ENCODE assay signal across 8 mouse cellular contexts in the genomic region with DNA sequence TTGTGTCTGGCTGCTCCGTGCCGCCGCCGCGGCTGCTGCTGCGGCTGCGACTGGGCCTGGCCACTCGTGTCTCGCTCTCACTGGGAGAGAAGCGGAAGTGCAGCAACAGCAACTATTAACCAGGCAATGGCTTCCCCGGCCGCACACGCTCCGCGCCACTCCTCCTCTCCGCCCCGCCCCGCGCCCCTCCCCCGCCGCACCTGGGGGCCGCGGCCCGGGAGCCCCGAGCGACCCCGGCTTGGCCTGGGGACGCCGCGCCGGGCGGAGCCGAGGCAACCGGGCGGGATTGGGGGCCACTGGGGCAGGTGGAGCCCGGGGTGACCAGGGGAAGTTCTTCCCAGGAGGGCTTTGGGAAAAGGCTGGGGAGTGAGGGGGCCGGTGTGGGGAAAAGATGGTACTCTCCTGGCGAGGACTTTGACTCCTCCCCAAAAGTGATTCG. TPM values are rescaled to one million over a fixed set of nuclear protein-coding genes. Genes with fewer than 3 reads are reported as not detected.
DNase-seq lines count a peak whose midpoint lies in the region; ATAC-seq and TF ChIP-seq lines count a peak whose summit lies in the region.

A gene (minus strand): TSS at position 167 of the 439 bp plus-strand sequence.

- peak within 1 kb of the TSS; percentile 98 for H3K9ac ChIP-seq in forebrain, embryonic 13.5 days
- peak within 1 kb of the TSS; percentile 96 for H3K9ac ChIP-seq in heart, postnatal 0 days (replicated peaks; ENCODE audit: low read depth, low read length)
- peak within 1 kb of the TSS; percentile 88 for H3K9ac ChIP-seq in liver, postnatal 0 days (replicated peaks)
- peak within 1 kb of the TSS; percentile 98 for H3K9ac ChIP-seq in neural tube, embryonic 13.5 days

- H3K4me1 ChIP-seq in brown adipose tissue, adult 24 weeks (ENCODE audit: control insufficient read depth, insufficient read depth, insufficient read length, low read length): no peaks in the 10 kb centered on the region
- H3K4me1 ChIP-seq in forebrain, embryonic 13.5 days: peaks cover 30% of the 10 kb centered on the region
- peaks cover 6% of the 10 kb centered on the region for H3K4me1 ChIP-seq in heart, postnatal 0 days (ENCODE audit: control insufficient read depth, insufficient read depth)
- H3K4me1 ChIP-seq in liver, postnatal 0 days (ENCODE audit: insufficient read depth): peaks cover 10% of the 10 kb centered on the region
- H3K4me1 ChIP-seq in neural tube, embryonic 13.5 days (replicated peaks): peaks cover 38% of the 10 kb centered on the region

- peak; percentile 94 for ATAC-seq in forebrain, embryonic 13.5 days
- ATAC-seq in heart, postnatal 0 days (ENCODE audit: insufficient read depth, low read depth): peak; percentile 86
- peak; percentile 89 for ATAC-seq in liver, postnatal 0 days
- peak; percentile 95 for ATAC-seq in neural tube, embryonic 13.5 days (ENCODE audit: low read depth)

- TF ChIP-seq CTCF in heart, postnatal 0 days (IDR thresholded peaks at IDR 0.05; ENCODE audit: low read depth): no peak
- TF ChIP-seq CTCF in liver, postnatal 0 days (IDR thresholded peaks at IDR 0.05; ENCODE audit: low read depth): no peak

- H3K36me3 ChIP-seq in forebrain, embryonic 13.5 days (ENCODE audit: poor library complexity, severe bottlenecking): no peaks in the 10 kb centered on the region
- no peaks in the 10 kb centered on the region; the same call in 1 of the 2 replicates for H3K36me3 ChIP-seq in heart, postnatal 0 days (replicated peaks; ENCODE audit: control insufficient read depth, insufficient read depth, low read length)
- no peaks in the 10 kb centered on the region for H3K36me3 ChIP-seq in liver, postnatal 0 days (replicated peaks; ENCODE audit: insufficient read depth, low read length)
- no peaks in the 10 kb centered on the region for H3K36me3 ChIP-seq in neural tube, embryonic 13.5 days

- no peaks in the 10 kb centered on the region for H3K27me3 ChIP-seq in forebrain, embryonic 13.5 days
- no peaks in the 10 kb centered on the region for H3K27me3 ChIP-seq in heart, postnatal 0 days (ENCODE audit: control insufficient read depth, insufficient read depth, low read length)
- no peaks in the 10 kb centered on the region for H3K27me3 ChIP-seq in liver, postnatal 0 days (ENCODE audit: insufficient read depth, low read length)
- H3K27me3 ChIP-seq in neural tube, embryonic 13.5 days: no peaks in the 10 kb centered on the region

- 0% methylated on average over 31 of the region's 39 CpGs for WGBS in forebrain, embryonic 13.5 days
- under 1% methylated on average over 27 of the region's 39 CpGs for WGBS in heart, postnatal 0 days
- WGBS in liver, postnatal 0 days (ENCODE audit: insufficient replicate concordance): 1% methylated on average over 24 of the region's 39 CpGs
- under 1% methylated on average over 38 of the region's 39 CpGs for WGBS in neural tube, embryonic 13.5 days

- peak within 1 kb of the TSS; percentile 98 for H3K4me3 ChIP-seq in brown adipose tissue, adult 24 weeks (ENCODE audit: insufficient read depth, low read depth, low read length)
- H3K4me3 ChIP-seq in forebrain, embryonic 13.5 days: peak within 1 kb of the TSS; percentile 91
- H3K4me3 ChIP-seq in heart, postnatal 0 days (ENCODE audit: low read depth, low read length): peak within 1 kb of the TSS; percentile 85
- peak within 1 kb of the TSS; percentile 72 for H3K4me3 ChIP-seq in liver, postnatal 0 days (ENCODE audit: low read depth, low read length)
- peak within 1 kb of the TSS; percentile 89 for H3K4me3 ChIP-seq in neural tube, embryonic 13.5 days

- peak within 1 kb of the TSS; percentile 73 for H3K4me2 ChIP-seq in forebrain, embryonic 13.5 days
- H3K4me2 ChIP-seq in heart, postnatal 0 days (ENCODE audit: low read depth, low read length): peak within 1 kb of the TSS; percentile 97
- peak within 1 kb of the TSS; percentile 94 for H3K4me2 ChIP-seq in liver, postnatal 0 days (ENCODE audit: low read depth, low read length)
- peak within 1 kb of the TSS; percentile 74 for H3K4me2 ChIP-seq in neural tube, embryonic 13.5 days

- H3K9me3 ChIP-seq in forebrain, embryonic 13.5 days (replicated peaks): no peaks in the 10 kb centered on the region
- H3K9me3 ChIP-seq in heart, postnatal 0 days (replicated peaks; ENCODE audit: control insufficient read depth, low read length): no peaks in the 10 kb centered on the region
- H3K9me3 ChIP-seq in liver, postnatal 0 days (ENCODE audit: low read length): no peaks in the 10 kb centered on the region
- no peaks in the 10 kb centered on the region for H3K9me3 ChIP-seq in neural tube, embryonic 13.5 days

- TF ChIP-seq EP300 in heart, postnatal 0 days (IDR thresholded peaks at IDR 0.05; ENCODE audit: low read depth): no peak
- no peak for TF ChIP-seq EP300 in liver, postnatal 0 days (IDR thresholded peaks at IDR 0.05; ENCODE audit: low read depth)

- no peak within 1 kb of the TSS; the same call in 1 of the 2 replicates for H3K27ac ChIP-seq in brown adipose tissue, adult 24 weeks (replicated peaks; ENCODE audit: low read depth, low read length)
- peak within 1 kb of the TSS; percentile 72 for H3K27ac ChIP-seq in forebrain, embryonic 13.5 days
- H3K27ac ChIP-seq in heart, postnatal 0 days (ENCODE audit: low read depth): peak within 1 kb of the TSS; percentile 77
- H3K27ac ChIP-seq in liver, postnatal 0 days (ENCODE audit: low read depth): peak within 1 kb of the TSS; percentile 88
- H3K27ac ChIP-seq in neural tube, embryonic 13.5 days (replicated peaks): peak within 1 kb of the TSS; percentile 89

- DNase-seq in CD8-positive naive resting alpha-beta T cell, adult 2 months (ENCODE audit: low read depth in 2 of 2, low spot score in 2 of 2): peak; percentile 52 to 61
- peak; percentile 78 for DNase-seq in heart, postnatal 0 days (ENCODE audit: low spot score)
- peak; percentile 78 to 87 for DNase-seq in kidney, postnatal 4 days
- peak; percentile 82 for DNase-seq in liver, postnatal 0 days
- peak; percentile 29 for DNase-seq in telencephalon, adult 2 months (ENCODE audit: low read depth, low spot score)

RNA-seq across cellular contexts. Expression of the gene that starts here (rescaled TPM):
- polyA plus RNA-seq in brown adipose tissue, adult 24 weeks (2012; ENCODE audit: insufficient read depth, insufficient read length, missing spikeins): 69.1 and 84.2 TPM in 2 replicates
- 198 and 202 TPM in 2 replicates for polyA plus RNA-seq in forebrain, embryonic 13.5 days (2015; fragmentation: Nextera tagmentation; extraction: Ambion mirVana)
- total RNA-seq in heart, postnatal 0 days (2014; rRNA removed; ENCODE audit: low replicate concordance): 12.9 and 31.0 TPM in 2 replicates
- 44.4 and 47.3 TPM in 2 replicates for polyA plus RNA-seq in heart, postnatal 0 days (2015; fragmentation: Nextera tagmentation; extraction: Ambion mirVana)
- polyA plus RNA-seq in liver, postnatal 0 days (2015; fragmentation: Nextera tagmentation; extraction: Ambion mirVana): 40.8 and 43.5 TPM in 2 replicates
- 220 and 225 TPM in 2 replicates for polyA plus RNA-seq in neural tube, embryonic 13.5 days (2015; fragmentation: Nextera tagmentation; extraction: Ambion mirVana)

Comparison
In these comparisons a context has a peak if more than half of its experiments do, and no peak if none do; other contexts are left out.
1. DNase-seq: peak in every context shown above with its lines; median percentile 82 in kidney, postnatal 4 days; 82 in liver, postnatal 0 days; 78 in heart, postnatal 0 days; 56 in CD8-positive naive resting alpha-beta T cell, adult 2 months; 29 in telencephalon, adult 2 months.